Mouse (Mus musculus): ENCODE measurements around the gene Lmx1b. TPM values are rescaled to one million over a fixed set of nuclear protein-coding genes. Genes with fewer than 3 reads are reported as not detected.

Gene Lmx1b
- polyA plus RNA-seq, 1 experiment = 0.31 TPM

GRCm38 (mm10) chr2:33637288-33637687 is 3.0 kb downstream of the Lmx1b start:
- DNase-seq = no peak
- 23% methylated on average over 7 of the region's 7 CpGs for WGBS
- Histone ChIP-seq H3K4me3 (replicated peaks; ENCODE audit: extremely low read depth, low read depth, low read length) (no peak overlapping the region), H3K4me1 (ENCODE audit: control insufficient read depth, insufficient read depth, low read length) (peaks cover 3% of the 10 kb centered on the region)
- TF ChIP-seq POLR2A (IDR thresholded peaks at IDR 0.05; ENCODE audit: borderline replicate concordance, extremely low read depth, low read depth, low read length) (no peak), CTCF (IDR thresholded peaks at IDR 0.05; ENCODE audit: insufficient read depth, low read length) (no peak)

- TF ChIP-seq POLR2A (IDR thresholded peaks at IDR 0.05; ENCODE audit: borderline replicate concordance, extremely low read depth, low read depth, low read length) (no peak), CTCF (IDR thresholded peaks at IDR 0.05; ENCODE audit: insufficient read depth, low read length) (no peak)
- no peak overlapping the region for H3K4me3 ChIP-seq (replicated peaks; ENCODE audit: extremely low read depth, low read depth, low read length)
- no peak for DNase-seq
- 5% methylated on average over 26 of the region's 26 CpGs for WGBS
- H3K4me1 ChIP-seq (ENCODE audit: control insufficient read depth, insufficient read depth, low read length) = peaks cover 3% of the 10 kb centered on the region
Measured at GRCm38 (mm10) chr2:33636628-33637188, 3.6 kb downstream of the Lmx1b start.

DNA sequence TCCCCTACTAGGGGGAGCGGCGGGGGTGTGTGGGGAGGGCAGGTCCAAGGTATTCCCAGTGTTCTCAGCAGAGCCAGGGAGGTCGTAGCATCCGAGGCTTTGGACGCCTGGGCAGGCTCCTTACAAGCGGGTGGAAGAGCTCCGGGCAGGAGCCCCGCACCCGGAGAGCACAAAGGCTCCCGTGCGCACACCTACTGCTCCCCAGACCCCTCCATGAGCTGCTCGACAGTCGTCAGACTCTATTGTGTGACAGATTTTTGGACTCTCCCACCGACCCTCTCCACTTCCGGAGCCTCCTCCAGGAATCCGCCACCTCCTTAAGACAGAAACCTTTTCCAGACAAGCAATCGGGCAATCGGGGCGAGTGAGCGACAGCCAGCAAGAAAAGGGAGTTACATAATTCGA is 4.2 kb downstream of the Lmx1b start:
- TF ChIP-seq POLR2A (IDR thresholded peaks at IDR 0.05; ENCODE audit: borderline replicate concordance, extremely low read depth, low read depth, low read length) (no peak), CTCF (IDR thresholded peaks at IDR 0.05; ENCODE audit: insufficient read depth, low read length) (no peak)
- Histone ChIP-seq H3K4me1 (ENCODE audit: control insufficient read depth, insufficient read depth, low read length) (peaks cover 3% of the 10 kb centered on the region), H3K4me3 (replicated peaks; ENCODE audit: extremely low read depth, low read depth, low read length) (no peak overlapping the region)
- DNase-seq = no peak
- WGBS = 6% methylated on average over 21 of the region's 21 CpGs

GRCm38 (mm10) chr2:33635323-33636116 is 4.8 kb downstream of the Lmx1b start:
- DNase-seq = no peak
- no peak overlapping the region for H3K4me3 ChIP-seq (replicated peaks; ENCODE audit: extremely low read depth, low read depth, low read length)
- peaks cover 3% of the 10 kb centered on the region for H3K4me1 ChIP-seq (ENCODE audit: control insufficient read depth, insufficient read depth, low read length)
- 8% methylated on average over 19 of the region's 19 CpGs for whole genome bisulfite sequencing
- no peak for TF ChIP-seq CTCF (IDR thresholded peaks at IDR 0.05; ENCODE audit: insufficient read depth, low read length)
- TF ChIP-seq POLR2A (IDR thresholded peaks at IDR 0.05; ENCODE audit: borderline replicate concordance, extremely low read depth, low read depth, low read length) = no peak

DNA sequence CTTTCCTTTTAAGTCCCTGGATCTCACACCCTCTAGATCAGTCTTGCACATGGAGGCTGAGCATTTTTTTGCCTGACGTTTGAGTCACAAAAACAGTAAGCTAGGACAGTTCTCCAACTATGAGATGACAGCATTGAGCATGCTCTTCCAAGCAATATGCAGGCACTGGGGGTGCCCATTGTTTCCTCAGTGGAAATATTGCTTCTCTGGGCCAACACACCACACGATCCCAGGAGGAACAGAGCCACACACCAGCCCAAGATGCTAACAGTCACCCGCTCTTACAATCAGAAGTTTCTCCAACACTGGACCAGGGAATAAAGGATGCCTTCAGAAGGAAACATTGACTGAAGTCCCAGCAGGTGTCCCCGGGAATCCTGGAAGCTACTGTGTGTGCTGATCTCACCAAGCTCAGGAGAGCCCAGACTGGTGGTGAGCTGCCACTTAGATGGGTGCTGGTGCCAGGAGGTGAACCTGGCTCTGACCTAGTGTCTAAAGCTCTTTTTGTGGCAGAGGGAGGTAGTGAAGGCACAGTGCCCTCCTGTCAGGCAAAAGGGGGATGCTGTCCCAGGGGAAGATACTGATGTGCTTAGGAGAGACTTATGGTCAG is 5.7 kb downstream of the Lmx1b start:
- 21% methylated on average over 4 of the region's 4 CpGs for WGBS
- TF ChIP-seq CTCF (IDR thresholded peaks at IDR 0.05; ENCODE audit: insufficient read depth, low read length) (no peak), POLR2A (IDR thresholded peaks at IDR 0.05; ENCODE audit: borderline replicate concordance, extremely low read depth, low read depth, low read length) (no peak)
- no peaks in the 10 kb centered on the region for H3K4me1 ChIP-seq (ENCODE audit: control insufficient read depth, insufficient read depth, low read length)
- no peak overlapping the region for H3K4me3 ChIP-seq (replicated peaks; ENCODE audit: extremely low read depth, low read depth, low read length)
- no peak for DNase-seq

DNA sequence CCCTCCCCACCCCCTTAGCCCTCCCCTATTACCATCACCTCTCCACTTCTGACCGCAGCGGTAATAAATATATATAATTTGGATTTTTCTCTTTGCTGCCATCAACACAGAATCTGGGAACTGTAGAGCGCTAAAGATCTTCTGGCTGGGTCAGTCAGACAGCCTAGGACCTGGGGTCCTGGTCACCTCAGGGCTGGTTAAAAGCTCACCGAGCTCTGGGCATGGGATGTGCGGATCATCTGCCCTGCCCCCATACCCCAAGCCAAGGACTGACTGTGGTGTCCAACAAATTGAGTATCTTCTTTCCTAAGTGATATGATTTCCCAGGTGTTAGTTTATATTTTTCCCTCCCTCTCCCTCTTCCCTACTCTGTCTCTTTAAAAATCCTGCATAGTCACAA is 6.4 kb downstream of the Lmx1b start:
- no peak overlapping the region for H3K4me3 ChIP-seq (replicated peaks; ENCODE audit: extremely low read depth, low read depth, low read length)
- no peak for DNase-seq
- H3K4me1 ChIP-seq (ENCODE audit: control insufficient read depth, insufficient read depth, low read length) = no peaks in the 10 kb centered on the region
- WGBS = 19% methylated on average over 5 of the region's 5 CpGs
- TF ChIP-seq POLR2A (IDR thresholded peaks at IDR 0.05; ENCODE audit: borderline replicate concordance, extremely low read depth, low read depth, low read length) (no peak), CTCF (IDR thresholded peaks at IDR 0.05; ENCODE audit: insufficient read depth, low read length) (no peak)

GRCm38 (mm10) chr2:33633237-33633636 is 7.1 kb downstream of the Lmx1b start:
- no peak for TF ChIP-seq CTCF (IDR thresholded peaks at IDR 0.05; ENCODE audit: insufficient read depth, low read length)
- TF ChIP-seq POLR2A (IDR thresholded peaks at IDR 0.05; ENCODE audit: borderline replicate concordance, extremely low read depth, low read depth, low read length) = no peak
- Histone ChIP-seq H3K4me3 (replicated peaks; ENCODE audit: extremely low read depth, low read depth, low read length) (no peak overlapping the region), H3K4me1 (ENCODE audit: control insufficient read depth, insufficient read depth, low read length) (no peaks in the 10 kb centered on the region)
- 16% methylated on average over 5 of the region's 5 CpGs for WGBS
- DNase-seq = no peak

GRCm38 (mm10) chr2:33632551-33633059 is 7.7 kb downstream of the Lmx1b start:
- no peak for DNase-seq
- Histone ChIP-seq H3K4me1 (ENCODE audit: control insufficient read depth, insufficient read depth, low read length) (no peaks in the 10 kb centered on the region), H3K4me3 (replicated peaks; ENCODE audit: extremely low read depth, low read depth, low read length) (no peak overlapping the region)
- WGBS = 19% methylated on average over 5 of the region's 5 CpGs
- no peak for TF ChIP-seq POLR2A (IDR thresholded peaks at IDR 0.05; ENCODE audit: borderline replicate concordance, extremely low read depth, low read depth, low read length)
- TF ChIP-seq CTCF (IDR thresholded peaks at IDR 0.05; ENCODE audit: insufficient read depth, low read length) = no peak

DNA sequence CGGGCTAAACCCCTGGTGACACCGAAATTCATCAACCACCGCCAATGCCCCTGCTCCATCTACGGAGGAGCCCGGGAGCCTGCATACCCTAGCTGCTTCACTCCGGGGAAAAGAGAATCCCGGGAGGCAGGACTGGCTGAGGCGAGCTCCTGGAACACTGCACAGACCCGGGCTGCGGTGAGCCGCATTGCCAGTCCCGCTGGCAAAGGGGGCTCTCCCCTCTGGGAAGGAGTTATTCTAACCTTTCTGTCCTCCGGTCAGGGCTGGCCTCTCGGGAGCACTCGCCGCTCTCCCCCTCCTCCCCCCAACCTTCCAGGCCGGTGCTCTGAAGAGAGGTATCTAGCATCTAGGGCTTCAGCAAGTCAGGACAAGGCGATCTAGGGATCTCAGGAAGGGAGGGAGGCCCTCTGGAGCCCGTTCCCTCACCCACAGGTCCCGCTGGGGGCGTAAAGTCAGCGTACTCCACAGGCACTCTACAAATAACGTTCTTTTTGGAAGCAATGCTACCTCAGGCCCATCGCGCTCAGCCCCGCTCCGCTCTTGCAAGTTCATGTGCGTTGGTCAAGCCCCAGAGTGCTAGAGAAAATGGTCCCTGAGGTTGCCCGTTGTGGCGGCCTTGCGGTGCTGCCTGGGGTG is 8.5 kb downstream of the Lmx1b start:
- no peak overlapping the region for H3K4me3 ChIP-seq (replicated peaks; ENCODE audit: extremely low read depth, low read depth, low read length)
- no peak for TF ChIP-seq CTCF (IDR thresholded peaks at IDR 0.05; ENCODE audit: insufficient read depth, low read length)
- TF ChIP-seq POLR2A (IDR thresholded peaks at IDR 0.05; ENCODE audit: borderline replicate concordance, extremely low read depth, low read depth, low read length) = no peak
- 4% methylated on average over 31 of the region's 31 CpGs for WGBS
- no peak for DNase-seq
- no peaks in the 10 kb centered on the region for H3K4me1 ChIP-seq (ENCODE audit: control insufficient read depth, insufficient read depth, low read length)
